Mouse (Mus musculus): ENCODE measurements around the gene Gm49369.

GRCm38 (mm10) chr7:142331281-142331680 is 51.2 kb downstream of the Gm49369 start:
- TF ChIP-seq NELFE (IDR thresholded peaks at IDR 0.05; ENCODE audit: low read depth, low read length) (no peak), EP300 (IDR thresholded peaks at IDR 0.05; ENCODE audit: low read length) (no peak), CTCF (conservative IDR thresholded peaks at IDR 0.05 in 1 of 2, IDR thresholded peaks at IDR 0.05 in 1 of 2; ENCODE audit: low read depth in 2 of 2, low read length in 2 of 2) (no peak), MYC (IDR thresholded peaks at IDR 0.05; ENCODE audit: low read depth, low read length) (no peak), MXI1 (IDR thresholded peaks at IDR 0.05; ENCODE audit: low read depth, low read length) (no peak), MAX (IDR thresholded peaks at IDR 0.05; ENCODE audit: low read length) (no peak), HCFC1 (IDR thresholded peaks at IDR 0.05; ENCODE audit: low read depth, low read length) (no peak), POLR2A (IDR thresholded peaks at IDR 0.05; ENCODE audit: low read depth, low read length) (no peak), TBP (conservative IDR thresholded peaks at IDR 0.05; ENCODE audit: low read depth, low read length) (no peak), USF1 (IDR thresholded peaks at IDR 0.05; ENCODE audit: low read depth, low read length) (no peak), ZKSCAN1 (IDR thresholded peaks at IDR 0.05; ENCODE audit: borderline replicate concordance, low read depth, low read length) (no peak)

All from CH12.LX (cell line).